Mouse (Mus musculus): ENCODE measurements around the gene Adamts12.
A peak's percentile ranks its signal among the peaks of the same experiment; 100 is the strongest.

Adamts12 gene

DNA sequence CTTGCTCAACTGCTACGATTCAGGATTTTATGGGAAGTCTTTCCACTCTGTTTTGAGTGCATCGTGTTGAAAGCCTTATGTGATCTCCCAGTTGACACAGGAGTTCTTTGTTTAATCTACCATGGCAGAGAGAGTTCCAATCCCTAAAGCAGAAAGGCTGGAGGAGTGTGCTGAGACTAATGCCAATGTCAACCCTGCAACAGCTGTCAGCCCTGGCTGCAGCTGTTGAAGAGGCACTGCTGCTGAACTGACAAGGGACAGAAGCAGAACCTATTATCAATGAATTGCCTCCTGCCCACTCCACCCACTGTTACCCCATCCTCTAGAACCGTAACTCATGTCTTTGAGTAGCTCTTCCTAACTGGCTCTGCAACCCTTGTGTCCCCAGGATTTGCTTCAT lies 101.3 kb downstream of the Adamts12 start:
- no peak for DNase-seq (ENCODE audit: low spot score)

DNA sequence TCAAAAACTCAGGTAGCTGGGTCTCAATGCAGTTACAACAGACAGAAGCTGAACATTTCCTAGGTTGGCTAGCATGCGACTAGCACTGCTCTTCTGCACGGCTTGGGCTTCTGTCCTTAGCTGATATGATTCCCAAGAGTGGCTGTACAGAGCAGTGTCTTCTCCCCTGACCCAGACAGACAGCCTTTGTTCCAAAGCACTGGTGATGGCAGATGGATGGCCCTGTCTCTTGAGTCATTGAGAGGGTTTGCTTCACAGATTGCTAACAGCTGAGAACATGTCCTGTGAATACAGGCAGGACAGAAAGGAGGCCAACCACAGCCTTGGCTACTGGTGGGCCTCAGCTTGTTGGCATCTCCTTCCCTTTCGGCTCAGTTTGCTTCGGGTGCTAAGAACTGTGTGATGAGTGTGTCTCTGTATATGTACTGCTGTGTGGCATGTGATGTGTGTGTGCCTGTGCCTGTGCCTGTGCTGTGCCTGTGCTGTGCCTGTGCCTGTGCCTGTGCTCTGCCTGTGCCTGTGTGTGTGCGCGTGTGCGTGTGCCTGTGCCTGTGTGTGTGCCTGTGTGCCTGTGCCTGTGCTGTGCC lies 109.4 kb downstream of the Adamts12 start:
- DNase-seq (ENCODE audit: low spot score) = peak; percentile 23

DNA sequence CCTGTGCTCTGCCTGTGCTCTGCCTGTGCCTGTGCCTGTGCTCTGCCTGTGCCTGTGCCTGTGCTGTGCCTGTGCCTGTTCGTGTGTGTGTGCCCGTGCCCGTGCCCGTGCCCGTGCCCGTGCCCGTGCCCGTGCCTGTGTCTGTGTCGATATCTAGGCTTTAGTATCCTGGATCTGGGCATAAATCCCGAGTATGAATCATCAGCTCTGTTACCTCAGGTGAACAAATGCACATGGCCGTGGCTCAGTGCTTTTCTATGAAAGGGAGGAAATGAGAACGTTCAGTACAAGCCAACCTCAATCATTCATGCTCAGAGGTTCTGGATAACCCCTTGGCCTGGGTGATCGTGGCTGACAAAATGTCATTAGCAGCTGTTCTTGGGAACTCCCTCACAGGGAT lies 110.3 kb downstream of the Adamts12 start:
- DNase-seq (ENCODE audit: low spot score) = peak; percentile 5

DNA sequence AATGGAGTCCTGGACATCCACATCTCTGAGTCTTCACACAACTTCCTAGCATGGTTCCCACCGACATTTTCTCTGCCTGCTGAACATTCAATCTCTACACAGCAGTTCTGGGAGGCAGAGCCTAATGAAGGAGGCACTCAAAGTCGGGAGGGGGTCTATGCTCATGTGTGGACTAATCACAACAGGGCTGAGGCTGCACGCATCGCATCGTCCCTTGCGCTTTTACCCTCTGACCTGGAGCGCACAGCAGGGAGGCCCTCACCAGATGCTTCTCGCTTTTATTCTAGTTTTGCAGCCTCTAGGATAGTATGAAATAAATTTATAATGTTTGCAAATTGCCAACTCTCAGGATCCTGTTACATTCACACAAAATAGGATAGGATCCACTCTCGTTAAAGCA lies 112.9 kb downstream of the Adamts12 start:
- DNase-seq (ENCODE audit: low spot score) = no peak

DNA sequence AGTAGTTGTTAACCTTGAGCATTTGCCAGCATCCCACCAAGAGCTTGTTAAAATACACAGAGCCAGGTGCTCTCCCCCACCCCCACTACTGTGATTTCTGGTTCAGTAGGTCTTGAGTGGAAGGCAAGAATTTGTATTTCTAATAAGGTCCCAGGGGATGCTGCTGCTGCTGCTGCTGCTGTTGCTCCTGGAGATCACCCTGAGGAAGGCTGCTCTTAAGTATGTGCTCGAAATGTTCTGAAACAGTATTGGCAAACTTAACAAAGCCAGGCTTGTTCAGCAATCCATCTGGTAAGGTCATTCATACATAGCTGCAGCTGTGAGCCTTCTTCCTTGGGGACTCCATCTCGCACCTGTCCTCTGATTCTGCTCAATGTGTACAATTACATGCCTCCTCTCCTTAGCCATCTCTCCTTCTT lies 115.2 kb downstream of the Adamts12 start:
- no peak for DNase-seq (ENCODE audit: low spot score)

DNA sequence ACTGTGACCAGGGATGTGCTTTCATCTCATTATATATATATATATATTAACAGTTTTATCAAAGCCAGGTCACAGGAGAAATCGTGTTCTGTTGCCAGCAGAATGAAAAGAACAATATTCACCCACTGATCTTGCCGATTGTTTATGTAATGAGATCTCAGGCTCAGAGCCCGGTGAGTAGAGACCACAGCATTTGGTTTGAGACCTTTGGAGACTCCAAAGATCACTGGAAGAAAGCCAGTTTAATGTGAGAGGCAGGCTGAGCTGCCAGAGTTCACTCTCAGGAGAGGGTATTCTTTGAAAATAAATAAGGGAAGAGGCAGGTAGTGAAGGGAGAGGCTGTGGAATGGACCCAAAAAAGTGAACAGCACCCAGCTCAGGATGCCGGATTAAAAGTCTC lies 122.1 kb downstream of the Adamts12 start:
- DNase-seq (ENCODE audit: low spot score) = no peak

DNA sequence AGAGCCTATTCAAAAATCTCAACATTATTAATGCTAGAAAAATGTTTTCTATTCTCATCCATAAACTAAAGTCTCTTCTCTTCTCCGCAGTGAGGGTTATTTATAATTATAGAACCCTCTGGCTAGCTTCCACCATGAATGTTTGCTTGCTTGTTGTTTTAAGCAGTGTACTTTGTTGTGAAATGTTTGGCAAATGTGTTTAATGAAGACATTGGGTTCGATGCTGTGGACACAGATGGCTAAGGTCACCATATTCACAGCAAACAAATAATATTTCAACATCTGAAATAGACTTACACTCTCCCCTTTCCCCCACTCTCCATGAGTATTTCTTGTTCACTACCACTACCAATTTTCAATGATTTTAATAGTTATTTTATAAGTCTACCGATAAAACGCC lies 125.9 kb downstream of the Adamts12 start:
- no peak for DNase-seq (ENCODE audit: low spot score)

DNA sequence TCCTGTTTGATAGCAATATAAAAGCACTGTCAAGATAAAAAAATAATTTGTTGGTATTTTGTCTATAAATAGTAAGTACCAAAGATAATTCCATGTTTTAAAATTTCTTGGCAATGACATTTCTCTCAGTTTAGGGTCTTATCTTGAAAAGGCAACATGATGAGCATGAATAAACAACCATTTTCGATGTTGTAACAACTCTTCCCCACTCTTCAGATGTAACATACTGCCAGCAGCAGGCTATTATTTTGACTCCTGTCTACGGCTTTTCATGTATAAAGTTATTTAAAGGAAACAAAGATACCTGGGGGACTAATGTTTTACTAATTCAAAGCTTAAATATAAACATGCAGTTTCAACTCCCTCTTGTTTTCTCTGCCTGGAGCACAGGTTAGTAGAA lies 128.2 kb downstream of the Adamts12 start:
- DNase-seq (ENCODE audit: low spot score) = no peak

DNA sequence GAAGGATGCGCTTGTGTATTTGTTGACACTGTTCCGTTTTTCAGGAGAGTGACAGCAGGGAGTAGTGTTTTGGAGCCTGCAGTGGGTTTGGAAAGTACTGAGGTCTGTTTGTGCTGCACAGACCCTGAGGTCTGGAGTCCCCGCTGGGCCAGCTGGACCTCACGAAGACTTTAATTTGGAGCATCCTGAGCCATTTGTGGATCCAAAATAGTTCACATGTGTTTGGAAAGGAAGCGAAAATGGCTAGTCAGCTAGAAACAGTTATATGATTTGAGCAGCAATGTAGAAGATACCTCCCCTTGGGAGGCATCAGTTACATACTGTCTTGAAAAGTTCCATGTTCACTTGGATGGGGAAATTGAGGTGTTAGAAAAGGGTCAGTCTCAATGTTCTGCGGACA lies 132.5 kb downstream of the Adamts12 start:
- DNase-seq (ENCODE audit: low spot score) = no peak

DNA sequence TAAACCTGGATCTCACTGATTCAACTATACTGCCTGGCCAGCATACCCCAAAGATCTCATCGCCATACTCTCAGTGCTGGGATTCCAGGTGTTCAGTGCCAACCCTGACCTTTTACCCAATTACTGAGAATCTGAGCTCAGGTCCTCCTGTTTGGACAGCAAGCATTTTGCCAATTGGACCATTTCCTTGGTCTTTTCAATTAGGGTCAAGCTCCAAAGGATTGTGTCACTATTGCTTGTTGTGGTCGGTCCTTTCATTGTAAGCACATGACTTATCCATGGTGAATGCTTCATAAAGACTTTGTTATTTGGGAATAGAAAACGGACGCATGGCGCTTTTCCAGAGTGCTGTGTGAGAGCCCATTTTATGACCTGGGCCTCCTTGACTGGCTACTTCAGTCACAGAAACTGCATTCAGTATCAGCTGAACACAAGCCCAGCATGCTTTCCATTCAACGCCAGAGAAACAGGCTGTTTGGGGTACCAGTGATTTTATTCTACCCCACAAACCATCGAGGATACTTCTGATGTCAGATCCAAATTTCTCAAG lies 133.7 kb downstream of the Adamts12 start:
- DNase-seq (ENCODE audit: low spot score) = no peak

DNA sequence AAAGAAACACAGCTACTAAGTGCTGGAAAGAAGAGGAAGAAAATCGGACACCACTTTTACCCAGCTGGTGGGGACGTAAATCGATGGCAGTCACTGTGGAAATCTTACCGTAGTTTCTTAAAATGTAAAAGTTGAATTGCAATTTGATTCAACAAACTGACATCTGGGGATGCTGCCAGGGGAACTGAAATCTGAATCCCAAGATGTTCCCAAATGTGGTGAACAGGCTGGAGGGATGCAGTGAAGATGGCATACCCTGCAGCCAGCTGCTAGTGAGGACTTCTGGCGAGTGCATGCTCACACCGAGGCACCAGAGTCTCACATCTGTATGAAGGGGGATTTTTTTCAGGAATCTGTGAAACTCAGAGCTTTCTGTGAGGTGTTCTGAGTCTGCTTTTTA lies 138.5 kb downstream of the Adamts12 start:
- no peak for DNase-seq (ENCODE audit: low spot score)

DNA sequence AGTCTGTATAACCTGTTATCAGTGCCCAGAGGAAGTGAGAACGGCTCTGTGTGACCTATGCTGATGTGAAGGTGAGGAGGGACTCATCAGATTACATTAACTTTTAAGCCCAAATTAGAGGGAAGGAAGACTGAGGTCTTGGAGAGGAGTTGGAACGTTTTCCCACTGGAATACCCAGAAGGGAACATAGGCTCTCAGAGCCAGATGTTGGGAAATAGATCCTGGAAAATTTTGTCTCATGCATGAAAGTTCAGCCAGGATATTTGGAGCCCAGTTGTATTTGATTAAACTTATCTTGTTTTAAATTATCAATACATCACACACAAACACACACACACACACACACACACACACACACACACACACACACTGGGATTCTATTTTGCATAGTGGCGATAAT lies 140.3 kb downstream of the Adamts12 start:
- no peak for DNase-seq (ENCODE audit: low spot score)

DNA sequence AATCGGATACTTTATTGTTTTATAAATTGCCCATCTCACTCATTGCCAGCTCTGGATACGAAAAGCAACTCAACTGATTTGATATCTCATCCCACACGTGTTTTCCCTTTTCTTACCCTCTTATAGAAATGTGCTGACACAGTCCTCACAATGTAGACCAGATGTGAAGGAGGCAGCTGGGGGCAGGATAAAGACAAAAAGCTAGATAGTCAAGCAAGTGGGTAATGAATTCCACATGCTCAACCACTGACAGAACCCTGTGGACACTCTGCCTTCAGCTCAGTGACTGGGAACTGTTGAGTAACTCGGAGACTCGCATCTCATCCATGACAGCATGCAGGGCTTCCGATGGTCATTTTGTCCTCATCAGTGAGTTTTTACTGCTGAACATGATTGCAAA lies 146.4 kb downstream of the Adamts12 start:
- DNase-seq (ENCODE audit: low spot score) = no peak

DNA sequence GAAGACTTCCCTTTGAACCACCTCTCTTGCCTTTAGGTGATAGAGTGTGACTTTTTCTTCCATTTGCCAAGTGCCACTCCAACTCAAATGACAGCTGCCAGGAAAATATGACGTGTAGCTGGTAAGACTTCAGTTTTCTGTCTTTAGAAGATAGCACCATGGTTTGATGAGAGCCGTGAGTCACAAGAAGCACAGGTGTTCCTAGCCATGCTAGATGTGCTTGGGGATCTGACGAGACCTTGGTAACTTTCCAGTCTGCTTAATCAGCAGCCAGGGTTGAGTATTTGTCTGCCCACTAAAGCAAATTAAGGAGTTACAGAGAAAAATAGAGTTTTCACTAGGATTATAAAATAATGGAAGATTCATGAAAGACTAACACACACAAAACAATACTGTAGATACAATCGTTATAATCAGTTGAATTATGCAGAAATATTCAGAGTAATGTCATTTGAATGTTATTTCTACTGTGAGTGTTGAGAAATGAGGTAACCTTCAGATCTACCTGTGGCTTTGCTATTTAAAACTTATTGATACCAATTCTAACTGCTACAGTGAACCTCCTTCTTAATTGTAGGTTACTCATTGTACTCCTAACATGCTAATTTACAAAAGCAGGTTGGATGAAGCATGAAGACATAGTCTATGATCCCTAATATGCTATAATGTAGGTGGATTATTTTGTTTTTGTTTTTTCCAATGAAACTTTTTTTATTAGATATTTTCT lies 169.5 kb downstream of the Adamts12 start:
- no peak for DNase-seq (ENCODE audit: low spot score)

DNA sequence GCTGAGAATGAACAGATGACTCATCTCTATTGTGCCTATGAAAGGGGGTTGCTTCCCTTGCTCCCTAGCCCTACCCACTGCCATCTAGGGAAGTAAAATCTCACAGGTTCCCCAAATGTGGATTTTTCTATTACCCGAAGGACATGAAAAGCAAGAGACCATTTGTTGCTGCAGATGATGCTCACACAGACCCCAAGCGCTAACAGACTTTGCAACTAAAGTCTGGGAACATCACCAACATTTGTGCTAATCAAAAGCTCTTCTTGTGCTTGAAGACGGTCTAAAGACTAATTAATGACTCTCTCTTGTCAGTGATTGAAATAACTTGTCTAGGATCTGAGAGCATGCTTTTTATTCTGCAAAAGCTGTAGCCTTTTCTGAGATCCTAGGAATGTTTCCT lies 175.8 kb downstream of the Adamts12 start:
- no peak for DNase-seq (ENCODE audit: low spot score)

DNA sequence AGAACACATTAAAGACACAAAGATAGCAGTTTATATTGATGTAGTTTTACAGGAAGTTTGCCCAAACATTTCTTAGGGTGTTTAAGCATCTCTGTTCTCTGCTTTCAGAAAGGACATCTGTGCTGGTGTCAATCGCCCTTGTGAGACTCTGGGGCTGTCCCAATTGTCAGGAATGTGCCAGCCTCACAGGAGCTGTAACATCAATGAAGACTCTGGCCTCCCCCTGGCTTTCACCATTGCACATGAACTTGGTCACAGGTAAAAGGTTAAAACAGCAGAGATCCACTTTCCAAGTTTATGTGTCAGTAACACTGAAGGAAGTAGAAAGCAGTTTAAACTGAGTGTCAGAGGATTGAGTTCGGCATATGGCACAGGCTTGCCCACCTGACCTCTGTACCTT lies 176.7 kb downstream of the Adamts12 start:
- DNase-seq (ENCODE audit: low spot score) = no peak

DNA sequence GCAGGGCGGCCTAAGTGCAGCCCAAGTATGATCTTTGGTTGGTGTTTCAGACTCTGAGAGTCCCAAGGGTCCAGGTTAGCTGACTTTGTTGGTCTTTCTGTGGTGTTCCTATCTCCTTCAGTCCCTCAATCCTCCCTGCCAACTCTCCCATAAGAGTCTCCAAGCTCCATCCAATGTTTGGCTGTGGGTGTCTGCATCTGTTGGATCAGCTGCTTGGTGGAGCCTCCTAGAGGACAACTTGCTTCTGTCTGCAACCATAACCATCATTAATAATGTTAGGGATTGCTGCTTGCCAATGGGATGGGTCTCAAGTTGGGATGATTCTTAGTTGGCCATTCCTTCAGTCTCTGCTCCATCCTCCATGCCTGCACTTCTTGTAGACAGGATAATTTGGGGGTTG lies 181.8 kb downstream of the Adamts12 start:
- no peak for DNase-seq (ENCODE audit: low spot score)

DNA sequence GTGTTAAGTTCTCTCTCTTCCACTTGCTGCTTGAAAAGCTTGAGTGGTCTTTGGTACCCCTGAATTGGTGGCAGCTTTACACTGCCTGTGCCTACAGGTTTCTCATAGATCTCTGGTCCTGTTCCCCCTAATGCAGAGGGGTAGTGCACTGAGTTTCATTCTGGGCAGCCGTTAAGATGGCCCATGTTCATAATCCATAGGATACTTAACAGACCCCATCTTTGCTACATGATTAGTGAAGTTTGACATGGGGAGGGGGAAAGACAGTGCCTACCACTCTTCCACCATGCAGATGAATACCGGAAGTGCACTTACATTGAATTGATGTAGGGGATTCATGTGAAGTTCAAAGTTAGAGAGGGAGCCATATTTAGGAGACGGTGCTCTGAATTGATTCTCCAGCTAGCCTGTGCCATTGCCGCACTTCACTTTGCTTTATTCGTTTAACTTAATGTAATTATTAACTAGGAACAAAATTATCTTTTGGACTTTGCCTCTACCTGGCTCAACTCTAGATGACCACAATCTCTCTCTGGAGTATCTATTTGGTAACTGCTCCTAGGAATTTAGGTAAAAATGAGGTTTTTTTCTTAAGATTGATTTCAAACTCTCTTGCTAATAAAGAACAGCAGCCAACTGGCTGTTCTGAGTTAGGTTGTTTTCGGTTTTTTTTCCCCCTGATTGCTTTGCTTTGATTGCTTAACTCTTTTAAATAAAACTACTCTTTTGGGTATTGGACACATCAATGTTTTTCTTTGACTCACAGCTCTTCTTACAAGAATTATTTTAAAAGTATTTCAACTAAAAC lies 214.9 kb downstream of the Adamts12 start:
- DNase-seq (ENCODE audit: low spot score) = no peak

DNA sequence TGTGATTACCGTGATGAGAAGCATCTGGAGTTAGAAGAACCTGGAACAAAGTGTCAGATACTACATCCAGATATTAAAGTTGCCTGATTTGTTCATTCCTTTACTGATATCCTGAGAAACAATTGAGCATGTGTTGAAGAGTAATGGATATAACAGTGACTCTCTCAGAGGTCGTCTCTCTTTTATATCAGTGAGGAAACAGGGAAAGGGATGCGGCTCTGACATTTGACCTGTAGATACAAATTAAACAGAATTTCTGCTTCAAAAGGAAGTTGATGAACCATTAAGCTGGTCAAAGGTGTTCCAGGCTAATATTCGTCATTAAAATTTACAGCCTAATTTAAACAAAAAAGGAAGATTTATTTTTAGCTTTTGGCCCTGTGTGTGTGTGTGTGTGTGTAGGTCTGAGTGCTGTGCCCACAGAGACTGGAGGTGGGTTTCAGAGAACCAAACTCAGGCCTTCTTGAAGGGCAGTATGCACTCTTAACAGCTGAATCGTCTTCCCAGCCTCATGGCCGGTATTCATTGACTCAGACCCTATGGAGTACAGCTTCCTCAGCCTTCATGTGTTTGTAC lies 216.2 kb downstream of the Adamts12 start:
- no peak for DNase-seq (ENCODE audit: low spot score)

DNA sequence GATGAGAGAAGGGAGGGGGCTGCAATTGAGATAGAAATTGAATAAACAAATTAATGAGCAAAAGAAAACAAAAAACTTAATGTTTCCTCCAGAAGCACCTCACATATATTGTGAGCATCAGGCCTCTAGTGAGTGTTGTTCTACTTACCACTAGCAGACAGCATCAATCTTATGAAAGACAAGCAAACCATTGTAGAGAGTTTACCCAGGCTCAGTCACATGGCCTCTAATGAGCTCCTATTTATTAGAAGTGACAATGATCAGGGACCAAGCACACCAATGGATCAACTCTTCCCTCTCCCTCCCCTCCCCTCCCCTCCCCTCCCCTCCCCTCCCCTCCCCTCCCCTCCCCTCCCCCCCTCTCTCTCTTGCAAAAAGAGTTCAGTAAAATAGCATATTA lies 218.6 kb downstream of the Adamts12 start:
- DNase-seq (ENCODE audit: low spot score) = no peak

DNA sequence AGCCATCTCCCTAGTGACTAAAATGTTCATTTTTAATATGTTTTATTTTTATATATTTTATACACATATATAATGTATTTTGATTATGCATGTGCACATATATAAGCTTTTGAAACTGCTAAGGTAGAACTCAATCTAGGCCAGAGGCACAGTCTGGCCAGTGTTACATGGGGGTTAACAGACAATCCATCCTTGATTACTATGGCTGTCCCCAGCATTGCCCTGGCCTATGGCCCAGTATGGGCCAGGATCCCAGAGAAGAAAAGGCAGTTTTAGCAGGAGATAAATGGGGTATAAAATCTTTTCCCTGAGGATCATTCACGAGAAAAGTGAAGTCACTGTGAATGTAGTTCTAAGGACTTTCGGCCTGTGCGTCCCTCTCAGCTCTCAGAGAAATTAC lies 223.2 kb downstream of the Adamts12 start:
- no peak for DNase-seq (ENCODE audit: low spot score)

DNA sequence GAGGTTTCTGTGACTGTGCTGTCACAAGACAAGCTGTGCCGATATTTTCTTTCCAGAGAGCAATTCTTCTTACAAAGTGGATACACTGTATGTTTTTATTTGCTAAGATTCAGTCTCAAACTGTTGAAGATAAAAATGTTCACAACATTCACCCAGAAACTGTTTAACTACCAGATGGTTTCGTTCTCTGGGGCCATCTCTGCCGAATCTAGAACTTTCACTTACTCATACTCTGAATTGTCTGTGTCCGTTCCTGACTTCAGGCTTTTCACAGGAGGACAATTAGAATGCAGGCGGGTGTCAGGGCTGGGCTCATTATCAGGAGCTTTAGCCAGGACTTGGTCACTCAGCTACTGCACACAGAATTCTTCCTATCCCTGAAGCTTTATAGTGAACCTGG lies 227.7 kb downstream of the Adamts12 start:
- no peak for DNase-seq (ENCODE audit: low spot score)

DNA sequence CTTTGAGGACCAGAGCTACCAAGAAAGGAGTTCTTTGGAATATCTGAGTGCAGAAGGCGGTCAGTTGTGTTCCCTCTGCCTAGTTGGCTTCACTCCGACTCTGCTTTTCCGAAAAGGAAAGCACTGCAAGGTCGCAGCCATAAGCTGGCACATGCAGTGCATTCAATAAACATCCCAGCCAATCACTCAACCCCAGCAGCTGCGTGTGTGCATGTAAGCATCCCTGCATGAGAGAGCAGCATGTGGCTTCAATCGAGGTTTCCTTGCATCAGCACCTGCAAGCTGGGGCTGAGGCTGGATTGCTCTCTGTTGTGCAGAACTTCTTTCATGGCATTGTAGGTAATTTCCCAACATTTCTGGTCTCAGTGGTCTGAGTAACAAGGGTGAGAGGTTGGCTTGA lies 230.4 kb downstream of the Adamts12 start:
- DNase-seq (ENCODE audit: low spot score) = no peak
